Mouse (Mus musculus) heart, adult 2 months (tissue): ENCODE measurements around the gene Htt. TPM values are rescaled to one million over a fixed set of nuclear protein-coding genes. Genes with fewer than 3 reads are reported as not detected.

ENCODE experiments used
- DNase-seq, 2 experiments: peaks; one replicate each; pipeline ENCODE4 v3.0.0; 2021
- H3K27ac ChIP-seq: fragments of 200-600 bp; 2 replicates; pipeline ENCODE4 v1.8.1; 2022
- H3K27me3 ChIP-seq: fragments of 200-500 bp; 2 replicates; pipeline ENCODE4 v1.6.1; 2012; ENCODE audit warnings: mild to moderate bottlenecking, low read length, inconsistent platforms, mixed read lengths; ENCODE audit not compliant: control insufficient read depth, insufficient read depth
- H3K36me3 ChIP-seq: fragments of 200-500 bp; 2 replicates; pipeline ENCODE4 v1.6.1; 2012; ENCODE audit warnings: low read length, inconsistent platforms; ENCODE audit not compliant: control insufficient read depth, insufficient read depth
- H3K4me1 ChIP-seq: fragments of 200-500 bp; 2 replicates; pipeline ENCODE4 v1.6.1; 2011; ENCODE audit warnings: low read length; ENCODE audit not compliant: control insufficient read depth, insufficient read depth
- H3K4me3 ChIP-seq: fragments of 200-600 bp; 2 replicates; pipeline ENCODE4 v1.8.1; 2022
- H3K79me2 ChIP-seq: fragments of 200-500 bp; replicated peaks from 2 replicates; pipeline ENCODE4 v1.6.1; 2012; ENCODE audit warnings: mild to moderate bottlenecking, inconsistent platforms, low read length, moderate library complexity, mixed read lengths; ENCODE audit not compliant: control insufficient read depth, insufficient read depth
- H3K9ac ChIP-seq: fragments of 200-500 bp; 2 replicates; pipeline ENCODE4 v1.6.1; 2012; ENCODE audit warnings: low read depth, mild to moderate bottlenecking, control low read depth, inconsistent platforms, low read length, mixed read lengths
- CTCF ChIP-seq: fragments of 200-600 bp; IDR thresholded peaks from 2 replicates; pipeline ENCODE4 v1.8.1; 2022; ENCODE audit warnings: antibody characterized with exemption, mild to moderate bottlenecking, moderate library complexity
- EP300 ChIP-seq: fragments of 200-500 bp; IDR thresholded peaks from 2 replicates; pipeline ENCODE4 v1.6.1; 2011; ENCODE audit warnings: low read depth, low read length, control low read depth; ENCODE audit not compliant: insufficient read depth
- POLR2A ChIP-seq: fragments of 200-500 bp; IDR thresholded peaks from 2 replicates; pipeline ENCODE4 v1.6.1; 2011; ENCODE audit warnings: mild to moderate bottlenecking, low read depth, low read length, control low read depth; ENCODE audit not compliant: insufficient read depth
- WGBS: fragments of 180-500 bp; shearing (Covaris S2); methylation state at CpG from one replicate; pipeline ENCODE4 v1.1.7; 2018; 5-methylcytosine and 5-hydroxymethylcytosine counted together
- intact Hi-C: fragments of 180-260 bp; cut with DNase I; formaldehyde crosslinking; loops from one replicate; pipeline ENCODE4 v1.15.1; 2025
- polyA plus RNA-seq: library from polyadenylated mRNA; depleted of rRNA; stranded (reverse); fragments of >200 nt; gene quantifications from 2 replicates; pipeline ENCODE4 v1.2.3, GENCODE M21; 2012
- total RNA-seq, 2 experiments: library from RNA; stranded (reverse); gene quantifications; 2 replicates each; pipeline ENCODE4 v1.2.3; 2021

The Htt gene
- total and polyA plus RNA-seq, 3 experiments, result 6.5 to 12.0 (median 11.5) TPM

- Histone ChIP-seq H3K27ac (no peak overlapping the region), H3K4me1 (peaks cover 6% of the 10 kb centered on the region), H3K36me3 (no peaks in the 10 kb centered on the region), H3K9ac (no peak overlapping the region), H3K4me3 (no peak overlapping the region), H3K27me3 (no peaks in the 10 kb centered on the region), H3K79me2 (no peaks in the 10 kb centered on the region)
- 65% methylated on average over 1 of the region's 1 CpGs for WGBS
- DNase-seq, result no peak
- TF ChIP-seq POLR2A (no peak), CTCF (no peak), EP300 (no peak)
- intact Hi-C loops, result no loop called here
Observed at GRCm38 (mm10) chr5:34758762-34759161, 2.8 kb upstream of the Htt start.

GRCm38 (mm10) chr5:34760850-34761508 lies 561 bp upstream of the Htt start:
- Histone ChIP-seq H3K9ac (peak overlapping the region; percentile 57), H3K36me3 (no peaks in the 10 kb centered on the region), H3K27me3 (no peaks in the 10 kb centered on the region), H3K27ac (peak overlapping the region; percentile 82), H3K4me1 (peaks cover 6% of the 10 kb centered on the region), H3K4me3 (peak overlapping the region; percentile 65), H3K79me2 (no peaks in the 10 kb centered on the region)
- WGBS, result 2% methylated on average over 19 of the region's 19 CpGs
- intact Hi-C loops, result loop anchor here (5.0 to 10.0 kb wide), 2 partner anchors 99 to 246 kb away; partner anchors contain the start of genes Grk4, Nop14 and Tnip2
- no peak for DNase-seq
- TF ChIP-seq CTCF (no peak), POLR2A (no peak), EP300 (no peak)

- TF ChIP-seq EP300, result no peak
- no peak for TF ChIP-seq POLR2A
- no peak for TF ChIP-seq CTCF
- no peak for DNase-seq
- H3K79me2 ChIP-seq, result no peaks in the 10 kb centered on the region
- WGBS, result under 1% methylated on average over 54 of the region's 54 CpGs
- H3K27ac ChIP-seq, result peak overlapping the region; percentile 82
- intact Hi-C loops, result loop anchor here (5.0 to 10.0 kb wide), 2 partner anchors 100 to 247 kb away; partner anchors contain the start of genes Grk4, Nop14 and Tnip2
- H3K36me3 ChIP-seq, result no peaks in the 10 kb centered on the region
- H3K9ac ChIP-seq, result peak overlapping the region; percentile 85
- peaks cover 6% of the 10 kb centered on the region for H3K4me1 ChIP-seq
- H3K4me3 ChIP-seq, result peak overlapping the region; percentile 65
- H3K27me3 ChIP-seq, result no peaks in the 10 kb centered on the region
Observed at GRCm38 (mm10) chr5:34761934-34762611, 533 bp downstream of the Htt start.

- peaks cover 2% of the 10 kb centered on the region; the same call in 1 of the 2 replicates for H3K79me2 ChIP-seq
- TF ChIP-seq CTCF, result no peak
- no peak for TF ChIP-seq EP300
- no peak for TF ChIP-seq POLR2A
- H3K9ac ChIP-seq, result no peak overlapping the region
- no peak for DNase-seq
- intact Hi-C loops, result no loop called here
- H3K4me3 ChIP-seq, result no peak overlapping the region
- WGBS, result 88% methylated on average over 3 of the region's 3 CpGs
- no peaks in the 10 kb centered on the region for H3K4me1 ChIP-seq
- H3K36me3 ChIP-seq, result no peaks in the 10 kb centered on the region
- no peak overlapping the region for H3K27ac ChIP-seq
- no peaks in the 10 kb centered on the region for H3K27me3 ChIP-seq
Observed at GRCm38 (mm10) chr5:34771818-34772217, 10.3 kb downstream of the Htt start.

GRCm38 (mm10) chr5:34772696-34773245 lies 11.2 kb downstream of the Htt start:
- WGBS, result 74% methylated on average over 4 of the region's 4 CpGs
- TF ChIP-seq POLR2A, result no peak
- TF ChIP-seq CTCF, result no peak
- TF ChIP-seq EP300, result no peak
- Histone ChIP-seq H3K9ac (no peak overlapping the region), H3K27me3 (no peaks in the 10 kb centered on the region), H3K36me3 (no peaks in the 10 kb centered on the region), H3K4me3 (no peak overlapping the region), H3K27ac (no peak overlapping the region), H3K79me2 (peaks cover 2% of the 10 kb centered on the region; the same call in 1 of the 2 replicates), H3K4me1 (no peaks in the 10 kb centered on the region)
- intact Hi-C loops, result no loop called here
- DNase-seq, result no peak
